Mouse (Mus musculus): ENCODE measurements around the gene Vkorc1.

DNA sequence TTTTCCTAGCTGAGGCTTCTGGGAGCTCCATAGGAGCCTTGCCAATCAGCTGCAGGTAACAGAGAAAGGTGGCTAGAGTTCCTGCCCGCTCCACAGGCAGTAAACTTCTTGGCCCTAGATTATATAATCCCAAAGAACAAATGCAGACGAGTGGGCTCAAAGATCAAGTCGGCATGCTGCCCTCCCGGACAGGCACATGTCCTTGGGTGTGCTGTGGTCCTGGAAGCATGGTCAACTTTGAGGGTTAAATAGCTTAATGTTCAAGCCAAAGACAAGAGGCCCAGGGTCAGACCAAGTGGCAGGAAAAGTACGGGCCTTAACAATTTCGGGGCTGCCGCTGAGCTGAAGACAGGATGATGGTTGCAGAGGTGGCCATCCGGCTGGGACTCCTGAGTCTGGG is 30.6 kb upstream of the Vkorc1 start:
- no peak for TF ChIP-seq CTCF (IDR thresholded peaks at IDR 0.05; ENCODE audit: low read depth, low read length)
- no peak for TF ChIP-seq POLR2A (IDR thresholded peaks at IDR 0.05; ENCODE audit: extremely low read depth, insufficient read depth, low read length)

All from liver, adult 2 months (tissue).